Mouse (Mus musculus): Measurements from ENCODE around the gene Rere. TPM values are rescaled to one million over a fixed set of nuclear protein-coding genes. Genes with fewer than 3 reads are reported as not detected.
A peak's percentile ranks its signal among the peaks of the same experiment; 100 is the strongest.

The Rere gene
- polyA plus RNA-seq, 2 experiments: 4.8 to 5.1 TPM

DNA sequence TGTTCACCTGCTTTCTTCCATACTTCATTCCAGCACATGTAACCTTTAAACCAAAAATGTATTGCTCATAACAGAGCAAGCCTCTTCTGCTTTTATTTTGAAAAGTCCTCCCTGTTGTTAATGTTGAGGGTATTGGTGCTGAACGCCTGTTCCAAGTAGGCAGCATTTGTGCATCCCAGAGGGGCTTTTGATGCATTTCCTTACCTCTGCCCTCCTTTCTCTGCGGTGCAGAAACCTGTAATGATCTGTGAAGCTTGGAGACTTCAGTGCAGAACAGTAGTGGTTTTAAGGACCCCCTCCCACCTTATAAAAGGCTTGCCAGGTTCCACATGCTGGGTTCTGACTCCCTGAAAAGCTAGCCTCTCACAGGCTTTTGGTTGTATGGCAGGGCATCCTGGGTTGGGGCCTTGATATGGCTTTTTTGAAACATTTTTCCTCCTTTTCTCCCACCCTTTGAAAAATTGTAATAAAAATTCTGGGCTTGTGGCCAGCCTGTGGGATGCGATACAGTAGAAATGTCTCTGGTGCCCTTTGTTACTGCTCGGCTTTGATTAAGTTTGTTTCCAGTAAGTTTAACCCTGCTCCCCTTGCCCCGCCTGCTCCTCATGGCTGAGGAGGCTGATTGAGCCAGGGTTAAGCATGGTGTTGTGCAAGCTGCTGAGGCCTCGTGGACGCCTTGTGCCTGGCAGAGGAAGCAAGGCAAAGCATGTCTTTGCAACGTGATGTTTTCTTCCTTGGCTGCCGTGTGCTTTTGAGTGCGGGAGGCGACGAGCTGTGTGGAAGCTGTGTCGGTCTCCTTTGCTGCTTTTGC, 301.7 kb downstream of the Rere start:
- Histone ChIP-seq H3K4me1 (replicated peaks; ENCODE audit: control insufficient read depth in 2 of 2, insufficient read depth in 2 of 2, low read length in 1 of 2) (peaks cover 27 to 49% of the 10 kb centered on the region in 2 experiments), H3K27me3 (ENCODE audit: control insufficient read depth, insufficient read depth, low read length) (no peaks in the 10 kb centered on the region), H3K27ac (no peak overlapping the region; the same call in 1 of the 2 replicates), H3K9ac (replicated peaks) (no peak overlapping the region), H3K36me3 (replicated peaks; ENCODE audit: control insufficient read depth, insufficient read depth, low read depth) (no peaks in the 10 kb centered on the region), H3K4me3 (ENCODE audit: insufficient read depth in 1 of 2, low read depth in 2 of 2, low read length in 2 of 2) (no peak overlapping the region), H3K9me3 (ENCODE audit: control insufficient read depth, low read length) (no peaks in the 10 kb centered on the region), H3K4me2 (ENCODE audit: low read depth) (peak overlapping the region; percentile 24)
- WGBS (ENCODE audit: insufficient replicate concordance): 45% methylated on average over 13 of the region's 13 CpGs
- ATAC-seq (ENCODE audit: insufficient read depth) (no peak), DNase-seq (ENCODE audit: low read depth in 3 of 3, low spot score in 3 of 3) (no peak)
- TF ChIP-seq EP300 (IDR thresholded peaks at IDR 0.05; ENCODE audit: low read depth) (no peak), CTCF (IDR thresholded peaks at IDR 0.05; ENCODE audit: low read depth) (no peak)

DNA sequence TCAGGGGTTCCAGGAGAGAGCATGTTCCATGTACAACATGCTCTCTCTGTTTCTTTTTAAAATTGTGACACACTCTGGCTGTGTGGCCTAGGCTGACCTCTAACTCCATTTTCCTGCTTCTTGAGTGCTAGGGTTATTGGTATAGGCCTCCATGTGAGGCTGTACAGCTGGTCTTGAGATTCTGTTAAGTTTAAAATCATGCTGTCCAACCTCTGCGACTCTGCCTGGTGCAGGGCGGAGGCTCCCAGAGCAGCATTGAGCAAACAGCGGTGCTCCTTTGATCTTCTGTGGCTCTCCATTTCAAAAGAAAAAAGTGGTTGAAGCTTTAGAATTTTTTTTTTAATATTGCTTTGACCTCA, 302.3 kb downstream of the Rere start:
- Histone ChIP-seq H3K27me3 (ENCODE audit: control insufficient read depth, insufficient read depth, low read length) (no peaks in the 10 kb centered on the region), H3K4me2 (ENCODE audit: low read depth) (peak overlapping the region; percentile 24), H3K9ac (replicated peaks) (no peak overlapping the region), H3K27ac (no peak overlapping the region), H3K9me3 (ENCODE audit: control insufficient read depth, low read length) (no peaks in the 10 kb centered on the region), H3K4me3 (ENCODE audit: insufficient read depth in 1 of 2, low read depth in 2 of 2, low read length in 2 of 2) (no peak overlapping the region), H3K4me1 (replicated peaks; ENCODE audit: control insufficient read depth in 2 of 2, insufficient read depth in 2 of 2, low read length in 1 of 2) (peaks cover 27 to 50% of the 10 kb centered on the region in 2 experiments), H3K36me3 (replicated peaks; ENCODE audit: control insufficient read depth, insufficient read depth, low read depth) (no peaks in the 10 kb centered on the region)
- ATAC-seq (ENCODE audit: insufficient read depth) (no peak), DNase-seq (ENCODE audit: low read depth in 3 of 3, low spot score in 3 of 3) (no peak)
- 59% methylated on average over 3 of the region's 3 CpGs for WGBS (ENCODE audit: insufficient replicate concordance)
- TF ChIP-seq CTCF (IDR thresholded peaks at IDR 0.05; ENCODE audit: low read depth): no peak

DNA sequence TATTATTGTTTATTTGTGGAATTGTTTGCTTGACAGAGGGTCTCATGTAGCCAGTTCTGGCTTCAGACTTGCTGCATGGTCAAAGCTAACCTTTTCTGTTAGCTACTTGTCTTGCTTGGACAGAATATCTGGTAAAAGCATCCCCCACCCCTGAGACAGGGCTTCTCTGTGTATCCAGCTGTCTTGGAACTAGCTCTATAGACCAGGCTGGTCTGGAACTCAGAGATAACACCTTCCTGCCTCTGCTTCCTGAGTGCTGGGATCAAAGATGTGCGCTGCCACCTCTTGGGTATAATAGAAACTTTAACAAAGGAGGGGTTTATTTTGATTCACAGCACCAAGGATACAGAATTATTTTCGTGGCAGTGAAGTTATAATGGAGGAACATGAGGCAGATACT, 304.4 kb downstream of the Rere start:
- Histone ChIP-seq H3K4me3 (ENCODE audit: insufficient read depth in 1 of 2, low read depth in 2 of 2, low read length in 2 of 2) (no peak overlapping the region), H3K4me2 (ENCODE audit: low read depth) (0 out of 2 replicates have a peak overlapping the region, but pooled peaks have one; percentile 18), H3K9me3 (ENCODE audit: control insufficient read depth, low read length) (no peaks in the 10 kb centered on the region), H3K27me3 (ENCODE audit: control insufficient read depth, insufficient read depth, low read length) (no peaks in the 10 kb centered on the region), H3K27ac (peak overlapping the region; percentile 33), H3K4me1 (replicated peaks; ENCODE audit: control insufficient read depth in 2 of 2, insufficient read depth in 2 of 2, low read length in 1 of 2) (peaks cover 36 to 60% of the 10 kb centered on the region in 2 experiments), H3K36me3 (replicated peaks; ENCODE audit: control insufficient read depth, insufficient read depth, low read depth) (no peaks in the 10 kb centered on the region), H3K9ac (replicated peaks) (no peak overlapping the region)
- DNase-seq (ENCODE audit: low read depth in 3 of 3, low spot score in 3 of 3): peak in 1 of 3 experiments; percentile 41
- TF ChIP-seq EP300 (IDR thresholded peaks at IDR 0.05; ENCODE audit: low read depth) (peak; percentile 50; the same call in 1 of the 2 replicates), CTCF (IDR thresholded peaks at IDR 0.05; ENCODE audit: low read depth) (no peak)
- 22% methylated on average over 2 of the region's 2 CpGs for WGBS (ENCODE audit: insufficient replicate concordance)
- peak; percentile 78 for ATAC-seq (ENCODE audit: insufficient read depth)

DNA sequence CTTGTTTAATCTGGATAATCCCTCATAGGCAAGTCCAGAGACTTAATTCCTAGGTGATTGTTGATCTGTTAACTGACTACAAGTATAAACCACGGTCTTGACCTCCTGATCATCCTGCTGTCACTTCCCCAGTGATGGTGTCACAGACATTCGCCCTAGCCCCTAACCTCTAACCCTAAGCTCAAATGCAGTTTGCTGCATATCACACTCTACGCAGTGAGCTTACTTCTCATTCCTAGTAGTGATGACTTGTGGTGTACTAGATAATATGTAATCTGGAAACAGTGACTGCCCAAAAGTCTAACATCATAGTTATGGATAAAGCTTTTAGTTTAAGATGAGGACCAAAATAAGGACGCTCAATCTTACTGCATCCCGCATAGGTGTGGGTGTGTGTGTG, 304.8 kb downstream of the Rere start:
- peak overlapping the region; percentile 33; the same call in 1 of the 2 replicates for H3K27ac ChIP-seq
- 30% methylated on average over 5 of the region's 5 CpGs for WGBS (ENCODE audit: insufficient replicate concordance)
- no peak overlapping the region for H3K4me3 ChIP-seq (ENCODE audit: insufficient read depth in 1 of 2, low read depth in 2 of 2, low read length in 2 of 2)
- TF ChIP-seq CTCF (IDR thresholded peaks at IDR 0.05; ENCODE audit: low read depth): no peak
- 0 out of 2 replicates have a peak, but pooled peaks have one; percentile 4 for TF ChIP-seq EP300 (IDR thresholded peaks at IDR 0.05; ENCODE audit: low read depth)
- peak overlapping the region; percentile 9; the same call in 1 of the 2 replicates for H3K9ac ChIP-seq (replicated peaks)
- H3K4me2 ChIP-seq (ENCODE audit: low read depth): 0 out of 2 replicates have a peak overlapping the region, but pooled peaks have one; percentile 18
- no peak for DNase-seq (ENCODE audit: low read depth in 3 of 3, low spot score in 3 of 3)
- no peaks in the 10 kb centered on the region for H3K9me3 ChIP-seq (ENCODE audit: control insufficient read depth, low read length)
- ATAC-seq (ENCODE audit: insufficient read depth): peak; percentile 54; the same call in 1 of the 2 replicates
- no peaks in the 10 kb centered on the region for H3K36me3 ChIP-seq (replicated peaks; ENCODE audit: control insufficient read depth, insufficient read depth, low read depth)
- peaks cover 41 to 65% of the 10 kb centered on the region in 2 experiments for H3K4me1 ChIP-seq (replicated peaks; ENCODE audit: control insufficient read depth in 2 of 2, insufficient read depth in 2 of 2, low read length in 1 of 2)
- no peaks in the 10 kb centered on the region for H3K27me3 ChIP-seq (ENCODE audit: control insufficient read depth, insufficient read depth, low read length)

DNA sequence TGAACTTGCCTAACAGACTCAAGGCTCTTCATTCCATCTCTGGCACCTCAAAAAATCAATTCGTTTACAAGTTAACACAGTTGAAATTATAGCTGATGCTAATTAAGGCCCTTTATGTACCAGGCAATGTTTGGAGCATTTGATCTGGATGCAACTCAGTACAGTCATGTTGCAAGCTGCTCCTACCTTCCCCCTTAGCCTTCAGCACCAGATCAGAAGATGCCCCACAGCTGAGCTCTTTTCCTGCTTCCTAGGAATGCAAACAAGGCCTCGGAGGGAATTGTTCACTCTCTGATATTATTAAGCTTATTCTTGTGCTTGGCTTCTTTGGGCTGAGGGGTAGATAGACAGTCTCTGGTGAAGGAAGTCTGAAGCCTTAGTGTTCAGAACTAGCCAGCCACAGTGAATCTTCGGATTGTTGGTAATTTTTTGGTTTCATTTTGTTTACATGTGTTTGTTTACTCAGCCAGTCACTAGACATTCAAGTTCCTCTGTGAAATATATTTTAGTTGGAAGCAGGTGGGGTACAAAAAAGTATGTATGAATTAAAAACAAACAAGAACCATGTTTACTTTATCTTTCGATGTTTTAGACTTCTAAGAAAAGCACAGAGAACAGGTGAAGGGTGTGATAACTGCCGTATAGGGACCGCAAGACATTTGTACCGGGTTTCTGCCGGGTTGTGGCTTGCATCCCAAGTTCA, 306.3 kb downstream of the Rere start:
- Histone ChIP-seq H3K4me2 (ENCODE audit: low read depth) (peak overlapping the region; percentile 56), H3K4me1 (replicated peaks; ENCODE audit: control insufficient read depth in 2 of 2, insufficient read depth in 2 of 2, low read length in 1 of 2) (peaks cover 55 to 74% of the 10 kb centered on the region in 2 experiments), H3K36me3 (replicated peaks; ENCODE audit: control insufficient read depth, insufficient read depth, low read depth) (no peaks in the 10 kb centered on the region), H3K27me3 (ENCODE audit: control insufficient read depth, insufficient read depth, low read length) (no peaks in the 10 kb centered on the region), H3K4me3 (ENCODE audit: insufficient read depth in 1 of 2, low read depth in 2 of 2, low read length in 2 of 2) (peak overlapping the region; percentile 29 to 45), H3K27ac (peak overlapping the region; percentile 61), H3K9me3 (ENCODE audit: control insufficient read depth, low read length) (no peaks in the 10 kb centered on the region), H3K9ac (replicated peaks) (peak overlapping the region; percentile 36)
- DNase-seq (ENCODE audit: low read depth in 3 of 3, low spot score in 3 of 3) (peak in 1 of 3 experiments; percentile 35), ATAC-seq (ENCODE audit: insufficient read depth) (no peak)
- WGBS (ENCODE audit: insufficient replicate concordance): 38% methylated on average over 8 of the region's 8 CpGs
- TF ChIP-seq CTCF (IDR thresholded peaks at IDR 0.05; ENCODE audit: low read depth) (no peak), EP300 (IDR thresholded peaks at IDR 0.05; ENCODE audit: low read depth) (no peak)

Measured in liver, embryonic 14.5 days (tissue).